Mouse (Mus musculus) embryonic facial prominence, embryonic 12.5 days (tissue): ENCODE measurements at regions not wholly inside any gene's neighbourhood (a gene's known extent, or its start where the extent isn't known, plus 50 kb on each side); places are given as distances from the start of the nearest gene placed in this dataset.

Experiments
- ATAC-seq: fragments of 200-750 bp; cut with Nextera tagmentation; 2 replicates; pipeline ENCODE4 v1.8.0; 2017; ENCODE audit not compliant: insufficient number of reproducible peaks, insufficient read depth, low FRiP score, low TSS enrichment
- H3K27ac ChIP-seq: fragments of 300-500 bp; sonication (generic); 2 replicates; pipeline ENCODE4 v1.5.1; 2016; ENCODE audit warnings: mild to moderate bottlenecking
- H3K27me3 ChIP-seq: fragments of 300-500 bp; sonication (generic); 2 replicates; pipeline ENCODE4 v1.6.1; 2016; ENCODE audit warnings: mild to moderate bottlenecking, moderate library complexity
- H3K36me3 ChIP-seq: fragments of 300-500 bp; sonication (generic); 2 replicates; pipeline ENCODE4 v1.6.1; 2016; ENCODE audit warnings: mild to moderate bottlenecking
- H3K4me1 ChIP-seq: fragments of 300-500 bp; sonication (generic); 2 replicates; pipeline ENCODE4 v1.6.1; 2016
- H3K4me2 ChIP-seq: fragments of 300-500 bp; sonication (generic); replicated peaks from 2 replicates; pipeline ENCODE4 v1.6.1; 2016; ENCODE audit warnings: mild to moderate bottlenecking, moderate library complexity
- H3K4me3 ChIP-seq: fragments of 300-500 bp; sonication (generic); 2 replicates; pipeline ENCODE4 v1.5.1; 2016; ENCODE audit warnings: mild to moderate bottlenecking
- H3K9ac ChIP-seq: fragments of 300-500 bp; sonication (generic); 2 replicates; pipeline ENCODE4 v1.6.1; 2016; ENCODE audit warnings: mild to moderate bottlenecking, moderate library complexity
- H3K9me3 ChIP-seq: fragments of 300-500 bp; sonication (generic); 2 replicates; pipeline ENCODE4 v1.6.1; 2016; ENCODE audit warnings: mild to moderate bottlenecking, moderate library complexity
- WGBS: fragments of 180-500 bp; shearing (Covaris S2); methylation state at CpG from one replicate; pipeline ENCODE4 v1.1.7; 2016; 5-methylcytosine and 5-hydroxymethylcytosine counted together

DNA sequence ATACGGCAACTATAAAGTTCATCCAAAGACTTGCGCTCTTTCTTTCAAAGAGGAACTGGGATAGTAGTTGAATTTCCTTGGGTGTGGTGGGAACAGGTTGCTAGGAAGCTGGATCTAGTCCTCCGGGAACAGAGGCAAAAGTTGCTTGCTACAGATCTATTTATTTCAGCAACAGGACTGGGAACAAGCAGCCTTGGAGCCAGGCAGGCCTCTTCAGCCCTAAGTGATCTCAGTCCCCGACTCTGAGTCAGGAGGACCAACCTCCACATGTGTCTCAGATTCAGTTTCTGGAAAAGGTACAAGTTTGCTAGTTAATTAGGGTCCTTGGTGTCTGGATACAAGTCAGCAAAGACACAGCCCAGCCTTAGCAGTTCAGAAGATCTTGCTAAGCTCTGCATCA is 180.2 kb downstream of the Efcab1 start:
- no peak for ATAC-seq

DNA sequence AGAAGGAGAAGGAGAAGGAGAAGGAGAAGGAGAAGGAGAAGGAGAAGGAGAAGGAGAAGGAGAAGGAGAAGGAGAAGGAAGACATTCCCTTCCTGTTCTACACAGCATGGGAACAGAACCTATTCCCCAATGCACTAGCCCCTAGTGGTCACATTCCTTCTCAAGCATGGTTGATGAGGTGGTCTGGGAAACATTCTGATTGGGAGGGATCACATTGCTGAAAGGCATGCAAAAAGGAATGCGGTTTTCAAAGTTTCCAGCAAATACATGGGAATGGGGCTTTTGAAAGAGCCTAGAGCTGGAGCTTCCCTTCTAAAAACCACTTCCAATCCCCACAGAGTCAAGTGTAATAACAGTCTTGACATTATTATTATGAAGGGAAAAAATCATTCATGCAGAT is 197.5 kb downstream of the Efcab1 start:
- H3K36me3 ChIP-seq: no peaks in the 10 kb centered on the region
- H3K9ac ChIP-seq: no peak overlapping the region
- ATAC-seq: no peak
- 36% methylated on average over 1 of the region's 1 CpGs for WGBS
- no peaks in the 10 kb centered on the region for H3K4me1 ChIP-seq
- H3K27me3 ChIP-seq: no peaks in the 10 kb centered on the region
- no peaks in the 10 kb centered on the region for H3K9me3 ChIP-seq
- H3K4me2 ChIP-seq: no peak overlapping the region
- H3K4me3 ChIP-seq: no peak overlapping the region
- H3K27ac ChIP-seq: no peak overlapping the region

More for the DNA sequence above, 180.2 kb downstream of the Efcab1 start:
- no peak overlapping the region for H3K27ac ChIP-seq
- no peak overlapping the region for H3K9ac ChIP-seq
- no peaks in the 10 kb centered on the region for H3K9me3 ChIP-seq
- WGBS: 87% methylated on average over 4 of the region's 4 CpGs
- H3K36me3 ChIP-seq: no peaks in the 10 kb centered on the region
- H3K27me3 ChIP-seq: no peaks in the 10 kb centered on the region
- no peak overlapping the region for H3K4me2 ChIP-seq
- peaks cover 14% of the 10 kb centered on the region for H3K4me1 ChIP-seq
- no peak overlapping the region for H3K4me3 ChIP-seq

DNA sequence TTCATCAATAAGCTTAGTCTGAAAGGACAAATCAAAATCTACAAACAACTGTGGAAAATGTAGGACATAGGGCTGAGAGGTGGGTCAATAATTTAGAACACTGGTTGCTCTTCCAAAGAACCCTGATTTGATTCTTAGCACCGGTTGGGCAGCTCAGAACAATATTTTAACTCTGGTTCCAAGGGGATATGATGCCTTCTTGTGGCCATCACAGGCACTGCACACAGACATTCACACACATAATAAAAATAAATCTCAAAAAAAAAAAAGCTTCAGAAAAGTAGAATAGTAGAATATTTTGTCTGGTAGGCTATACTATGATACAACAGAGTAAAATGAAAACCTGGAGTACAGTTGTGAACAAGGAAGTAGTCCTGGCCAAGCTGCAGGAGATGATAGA is 200.8 kb downstream of the Efcab1 start:
- ATAC-seq: no peak
- WGBS: 94% methylated on average over 1 of the region's 1 CpGs
- Histone ChIP-seq H3K4me1 (no peaks in the 10 kb centered on the region), H3K27ac (no peak overlapping the region), H3K27me3 (no peaks in the 10 kb centered on the region), H3K9ac (no peak overlapping the region), H3K4me3 (no peak overlapping the region), H3K9me3 (no peaks in the 10 kb centered on the region), H3K36me3 (no peaks in the 10 kb centered on the region), H3K4me2 (no peak overlapping the region)

DNA sequence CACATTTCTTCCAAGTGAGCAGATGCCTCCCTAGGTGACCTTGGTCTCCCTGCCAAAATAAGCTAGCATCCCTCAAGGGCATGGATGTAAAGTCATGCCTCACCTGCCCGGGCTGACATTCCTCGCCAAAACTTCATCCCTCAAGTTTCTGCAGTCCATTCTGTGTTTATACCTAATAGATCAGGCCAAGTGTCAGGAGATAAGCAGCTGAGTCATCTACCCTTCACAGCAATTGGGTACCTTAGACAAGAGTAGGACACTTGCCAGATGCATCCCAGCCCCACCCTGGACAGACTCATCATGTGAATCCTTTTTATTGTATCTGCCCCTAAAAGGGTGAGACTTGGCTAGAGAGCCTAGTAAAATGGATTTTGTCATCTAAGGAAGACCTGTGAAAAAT is 204.1 kb upstream of the Gm21897 start:
- WGBS: 60% methylated on average over 2 of the region's 2 CpGs
- no peak overlapping the region for H3K27ac ChIP-seq
- no peak for ATAC-seq

DNA sequence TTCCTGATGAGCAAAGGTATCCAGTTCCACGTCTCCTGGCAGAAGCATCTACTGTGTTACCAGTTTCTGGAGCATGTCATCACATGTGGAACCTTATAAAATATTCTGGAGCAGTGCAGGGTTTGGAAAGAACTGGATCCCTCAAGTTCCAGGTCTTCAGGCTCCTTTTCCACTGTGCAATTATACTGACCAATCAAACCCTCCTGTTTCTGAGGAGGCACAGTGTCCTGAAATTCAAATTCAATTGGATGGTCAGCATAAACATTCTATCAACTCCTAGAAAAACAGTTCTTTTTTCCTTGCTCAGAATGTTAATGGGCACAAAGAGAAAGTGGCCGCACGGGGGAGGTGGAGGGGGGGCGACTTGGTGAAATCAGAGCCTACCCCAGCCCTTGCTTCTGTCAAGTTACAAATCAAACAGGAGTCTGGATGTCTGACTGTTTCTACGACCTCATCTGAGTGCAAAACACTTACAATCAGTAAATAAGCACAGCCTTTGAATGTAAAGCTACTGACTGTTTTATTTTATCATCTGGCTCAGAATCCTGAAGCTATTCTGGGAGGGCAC is 203.2 kb upstream of the Gm21897 start:
- H3K4me3 ChIP-seq: no peak overlapping the region
- peaks cover 31% of the 10 kb centered on the region for H3K4me1 ChIP-seq
- no peak overlapping the region for H3K9ac ChIP-seq
- H3K36me3 ChIP-seq: no peaks in the 10 kb centered on the region
- H3K9me3 ChIP-seq: no peaks in the 10 kb centered on the region
- H3K4me2 ChIP-seq: no peak overlapping the region
- no peaks in the 10 kb centered on the region for H3K27me3 ChIP-seq
- 24% methylated on average over 5 of the region's 5 CpGs for WGBS
- 0 out of 2 replicates have a peak overlapping the region, but pooled peaks have one; percentile 57 for H3K27ac ChIP-seq
- no peak for ATAC-seq

More for the DNA sequence above, 204.1 kb upstream of the Gm21897 start:
- H3K4me3 ChIP-seq: no peak overlapping the region
- no peaks in the 10 kb centered on the region for H3K36me3 ChIP-seq
- no peak overlapping the region for H3K9ac ChIP-seq
- H3K4me2 ChIP-seq: no peak overlapping the region
- peaks cover 31% of the 10 kb centered on the region for H3K4me1 ChIP-seq
- no peaks in the 10 kb centered on the region for H3K9me3 ChIP-seq
- no peaks in the 10 kb centered on the region for H3K27me3 ChIP-seq

DNA sequence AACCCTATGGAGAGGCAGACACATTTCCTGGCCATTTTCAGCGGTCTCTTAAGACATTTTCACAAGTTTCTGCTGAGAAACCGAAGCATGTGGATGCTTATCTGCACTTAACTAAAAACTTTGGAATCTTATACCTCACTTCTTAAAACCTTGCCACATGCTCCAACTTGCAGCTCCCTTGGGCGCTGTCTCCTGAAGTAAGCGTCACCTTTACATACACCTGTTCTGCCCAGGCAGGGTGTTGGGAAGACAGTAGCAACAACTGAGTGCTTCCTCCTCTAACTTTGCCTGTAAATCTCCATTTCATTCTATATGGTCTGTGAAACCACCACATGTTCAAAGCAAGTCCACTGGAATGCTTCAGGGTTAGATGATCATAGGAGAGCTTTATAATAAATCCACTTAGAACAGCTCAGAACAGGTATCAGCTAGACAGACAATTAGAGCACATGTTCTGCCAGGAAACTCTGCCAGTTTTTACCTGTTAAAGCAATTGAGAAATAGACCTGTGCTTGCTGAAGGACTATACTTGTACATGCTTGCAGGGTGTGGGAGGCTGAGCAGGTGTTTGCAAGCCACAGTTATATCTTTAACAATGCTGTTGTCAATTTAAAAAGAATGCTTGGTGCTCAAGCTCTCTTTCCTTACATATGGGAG is 202.6 kb upstream of the Gm21897 start:
- Histone ChIP-seq H3K4me2 (no peak overlapping the region), H3K4me3 (no peak overlapping the region), H3K4me1 (peaks cover 31% of the 10 kb centered on the region), H3K27me3 (no peaks in the 10 kb centered on the region), H3K9me3 (no peaks in the 10 kb centered on the region), H3K27ac (peak overlapping the region; percentile 57; the same call in 1 of the 2 replicates), H3K36me3 (no peaks in the 10 kb centered on the region), H3K9ac (no peak overlapping the region)
- 50% methylated on average over 4 of the region's 4 CpGs for WGBS
- ATAC-seq: no peak

DNA sequence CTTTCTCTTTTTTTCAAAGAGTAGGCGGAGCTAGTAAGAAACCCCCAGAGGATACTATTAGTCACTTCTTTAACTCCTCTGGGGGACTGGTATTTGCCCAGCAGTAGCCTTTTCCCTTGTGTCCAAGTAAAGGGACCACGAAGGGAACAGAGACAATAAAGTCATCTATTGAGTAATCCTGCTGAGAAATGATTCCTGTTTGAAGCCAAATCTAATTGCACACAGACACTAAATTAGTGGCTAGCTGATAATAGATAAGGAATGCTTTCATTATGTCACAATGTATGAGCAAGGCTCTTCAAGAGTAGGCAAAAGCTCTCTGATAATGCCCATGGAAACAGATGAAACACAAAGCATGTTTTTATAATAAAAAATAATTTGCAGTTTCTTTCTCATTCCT is 201.9 kb upstream of the Gm21897 start:
- Histone ChIP-seq H3K9ac (no peak overlapping the region), H3K4me2 (no peak overlapping the region), H3K27ac (peak overlapping the region; percentile 23; the same call in 1 of the 2 replicates), H3K36me3 (no peaks in the 10 kb centered on the region), H3K4me1 (peaks cover 31% of the 10 kb centered on the region), H3K4me3 (no peak overlapping the region), H3K9me3 (no peaks in the 10 kb centered on the region), H3K27me3 (no peaks in the 10 kb centered on the region)
- WGBS: 41% methylated on average over 2 of the region's 2 CpGs
- ATAC-seq: no peak

DNA sequence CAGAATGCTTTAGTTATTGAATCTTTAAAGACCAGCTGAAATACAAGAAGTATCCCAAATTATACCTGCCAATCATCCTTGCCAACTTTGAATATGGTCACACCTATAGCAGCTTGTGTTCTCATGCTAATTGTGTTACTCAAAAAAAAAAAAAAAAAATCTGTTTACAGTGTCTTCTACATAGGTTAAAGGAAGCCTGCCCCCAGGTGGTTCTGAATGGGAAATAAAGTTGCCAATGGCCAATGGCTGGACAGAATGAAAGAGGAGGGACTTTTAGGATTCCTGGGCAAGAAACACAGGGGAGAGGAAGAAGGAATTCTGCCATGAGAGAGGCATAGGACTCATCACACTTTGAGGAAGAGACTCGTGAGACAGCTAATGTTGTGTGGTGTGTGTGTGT is 197.5 kb upstream of the Gm21897 start:
- WGBS: 68% methylated on average over 1 of the region's 1 CpGs
- H3K9me3 ChIP-seq: no peaks in the 10 kb centered on the region
- peaks cover 14% of the 10 kb centered on the region for H3K4me1 ChIP-seq
- H3K36me3 ChIP-seq: no peaks in the 10 kb centered on the region
- no peak overlapping the region for H3K4me2 ChIP-seq
- H3K27ac ChIP-seq: no peak overlapping the region
- H3K9ac ChIP-seq: no peak overlapping the region
- no peak overlapping the region for H3K4me3 ChIP-seq
- H3K27me3 ChIP-seq: no peaks in the 10 kb centered on the region
- ATAC-seq: no peak

DNA sequence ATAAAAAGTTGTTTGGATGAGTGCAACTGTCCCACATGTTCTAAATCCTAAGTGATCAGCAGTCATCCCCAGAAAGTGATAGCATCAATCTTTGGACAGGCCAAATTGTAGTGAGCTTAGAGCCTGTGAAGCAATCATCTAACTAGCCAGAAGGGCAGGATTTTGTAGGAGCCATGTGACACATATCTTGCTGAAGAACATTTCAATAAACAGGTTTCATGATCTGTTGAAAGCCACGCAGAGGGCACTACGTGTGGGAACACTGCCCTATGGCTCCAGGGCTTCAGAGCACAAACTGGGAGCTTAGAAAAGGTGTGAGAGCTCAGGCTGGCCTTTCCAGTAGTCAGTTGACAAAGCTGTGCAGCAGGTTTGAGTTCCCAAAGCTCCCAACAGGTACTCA is 188.3 kb upstream of the Gm21897 start:
- Histone ChIP-seq H3K4me3 (no peak overlapping the region), H3K4me2 (no peak overlapping the region), H3K9me3 (no peaks in the 10 kb centered on the region), H3K27me3 (no peaks in the 10 kb centered on the region), H3K27ac (no peak overlapping the region), H3K9ac (no peak overlapping the region), H3K4me1 (no peaks in the 10 kb centered on the region), H3K36me3 (no peaks in the 10 kb centered on the region)
- ATAC-seq: no peak
- 82% methylated on average over 2 of the region's 2 CpGs for WGBS

DNA sequence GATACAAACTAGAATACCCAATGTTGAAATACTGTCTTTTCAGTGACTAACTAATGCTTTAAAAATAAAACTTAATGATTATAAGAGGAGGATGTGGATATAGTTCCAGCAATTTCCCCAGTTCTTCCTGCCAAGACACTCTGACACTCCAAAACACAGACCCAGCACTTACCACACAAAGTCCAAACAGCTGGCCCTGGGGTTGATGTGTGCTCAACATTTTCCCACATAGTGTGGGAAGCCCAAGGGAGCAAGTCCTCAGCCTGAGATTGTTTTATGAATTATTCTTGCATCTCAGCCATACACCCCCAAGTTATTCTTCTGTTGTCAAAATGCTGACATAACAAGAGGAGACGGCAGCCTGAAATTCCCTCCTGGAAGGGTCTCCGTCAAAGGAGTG is 187.5 kb upstream of the Gm21897 start:
- H3K4me1 ChIP-seq: no peaks in the 10 kb centered on the region
- no peak overlapping the region for H3K27ac ChIP-seq
- no peak overlapping the region for H3K4me2 ChIP-seq
- WGBS: 73% methylated on average over 2 of the region's 2 CpGs
- no peaks in the 10 kb centered on the region for H3K27me3 ChIP-seq
- H3K9ac ChIP-seq: no peak overlapping the region
- H3K4me3 ChIP-seq: no peak overlapping the region
- no peak for ATAC-seq
- H3K9me3 ChIP-seq: no peaks in the 10 kb centered on the region
- no peaks in the 10 kb centered on the region for H3K36me3 ChIP-seq

DNA sequence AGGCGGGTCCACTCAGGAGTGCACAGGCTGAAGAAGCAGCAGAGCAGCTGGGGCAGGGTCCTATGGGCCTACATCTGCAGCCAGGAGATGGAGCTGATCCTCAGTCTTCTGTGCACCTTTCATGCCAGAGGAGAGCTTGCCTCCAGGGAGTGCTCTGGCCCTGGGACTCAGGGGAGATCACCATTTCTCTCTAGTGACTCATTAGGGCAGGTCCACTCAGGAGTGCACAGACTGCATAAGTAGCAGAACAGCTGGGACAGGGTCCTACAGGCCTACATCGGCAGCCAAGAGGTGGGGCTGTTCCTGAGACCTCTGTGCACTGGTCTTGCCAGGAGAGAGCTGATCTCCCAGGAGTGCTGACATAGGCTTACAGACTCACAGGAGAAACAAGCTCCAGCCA is 159.4 kb upstream of the Gm21897 start:
- Histone ChIP-seq H3K27me3 (no peaks in the 10 kb centered on the region), H3K4me2 (no peak overlapping the region), H3K4me1 (no peaks in the 10 kb centered on the region), H3K9ac (no peak overlapping the region), H3K27ac (no peak overlapping the region), H3K36me3 (no peaks in the 10 kb centered on the region), H3K9me3 (no peaks in the 10 kb centered on the region), H3K4me3 (no peak overlapping the region)
- ATAC-seq: no peak
- WGBS: 90% methylated on average over 2 of the region's 2 CpGs

DNA sequence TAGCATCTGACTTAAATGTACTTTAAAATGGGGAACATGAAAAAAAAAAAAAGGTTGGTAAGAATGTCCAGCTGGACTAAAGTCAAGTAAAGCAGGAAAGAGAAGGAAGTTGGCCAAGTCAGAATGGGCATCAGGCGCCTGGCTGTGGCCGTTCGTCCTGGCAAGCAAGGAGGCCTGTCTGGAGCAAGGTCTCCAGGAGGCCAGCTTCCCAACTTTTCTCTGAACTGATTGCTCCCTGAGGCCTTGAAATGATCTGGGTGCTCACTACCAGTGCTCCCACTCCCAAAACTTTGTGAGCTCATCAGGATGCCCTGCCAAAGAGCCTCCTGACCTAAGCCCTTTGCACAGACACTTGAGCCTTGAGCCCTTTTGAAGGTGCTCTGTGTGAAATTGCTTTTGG is 141.7 kb upstream of the Gm21897 start:
- Histone ChIP-seq H3K4me2 (no peak overlapping the region), H3K9me3 (0 out of 2 replicates have a peak, but pooled peaks cover 4% of the 10 kb centered on the region), H3K36me3 (no peaks in the 10 kb centered on the region), H3K27me3 (no peaks in the 10 kb centered on the region), H3K4me3 (no peak overlapping the region), H3K9ac (no peak overlapping the region), H3K27ac (no peak overlapping the region), H3K4me1 (no peaks in the 10 kb centered on the region)
- ATAC-seq: no peak
- WGBS: 85% methylated on average over 3 of the region's 3 CpGs
